Mouse (Mus musculus) 3134 (cell line): ENCODE results near the gene Kdm3a.

Source experiments
- DNase-seq: peaks from one replicate; pipeline ENCODE4 v3.0.0-alpha.2; 2011; ENCODE audit warnings: low spot score; ENCODE audit not compliant: insufficient read length; ENCODE audit errors: extremely low read depth

Kdm3a gene

GRCm38 (mm10) chr6:71583198-71583597 is 49.6 kb downstream of the Kdm3a start:
- DNase-seq, result no peak

- DNase-seq, result no peak
Observed at GRCm38 (mm10) chr6:71579478-71579877, 53.3 kb downstream of the Kdm3a start.

- no peak for DNase-seq
Observed at GRCm38 (mm10) chr6:71575359-71575758, 57.4 kb downstream of the Kdm3a start.

- no peak for DNase-seq
Observed at GRCm38 (mm10) chr6:71569025-71569424, 63.8 kb downstream of the Kdm3a start.

GRCm38 (mm10) chr6:71568616-71569015 is 64.2 kb downstream of the Kdm3a start:
- DNase-seq, result no peak

- no peak for DNase-seq
Observed at GRCm38 (mm10) chr6:71556826-71557225, 76.0 kb downstream of the Kdm3a start.

GRCm38 (mm10) chr6:71555507-71555951 is 77.3 kb downstream of the Kdm3a start:
- peak; percentile 6 for DNase-seq

- peak; percentile 94 for DNase-seq
Observed at GRCm38 (mm10) chr6:71543686-71544499, 88.9 kb downstream of the Kdm3a start, which contains the start of gene Chmp3. TSS of gene Chmp3 (plus strand) at chr6:71543797.
